Mouse (Mus musculus) NIH3T3 (cell line): Measurements from ENCODE around the gene Lancl2.

Experiments
- DNase-seq: peaks from one replicate; pipeline ENCODE4 v3.0.0-alpha.2; 2012; ENCODE audit warnings: low read depth

Gene Lancl2

GRCm38 (mm10) chr6:57702376-57702742 is at the start of gene Lancl2:
Gene Lancl2 (plus strand): TSS chr6:57702540.
- peak; percentile 62 for DNase-seq

GRCm38 (mm10) chr6:57661295-57661694 is 41.0 kb upstream of the Lancl2 start:
- no peak for DNase-seq

GRCm38 (mm10) chr6:57684156-57684555 is 18.2 kb upstream of the Lancl2 start:
- DNase-seq = no peak

- peak; percentile 94 for DNase-seq
Observed at GRCm38 (mm10) chr6:57691467-57692261, 10.7 kb upstream of the Lancl2 start, which contains the start of gene Pyurf. Gene Pyurf (minus strand): TSS chr6:57692078.

GRCm38 (mm10) chr6:57693116-57693515 is 9.2 kb upstream of the Lancl2 start:
- DNase-seq = no peak

GRCm38 (mm10) chr6:57701686-57702085 is 654 bp upstream of the Lancl2 start:
- DNase-seq = no peak

GRCm38 (mm10) chr6:57702743-57703499 is 581 bp downstream of the Lancl2 start:
- peak; percentile 99 for DNase-seq

GRCm38 (mm10) chr6:57703703-57704102 is 1.4 kb downstream of the Lancl2 start:
- DNase-seq = peak; percentile 70

GRCm38 (mm10) chr6:57706721-57707120 is 4.4 kb downstream of the Lancl2 start:
- no peak for DNase-seq

GRCm38 (mm10) chr6:57711726-57712125 is 9.4 kb downstream of the Lancl2 start:
- DNase-seq = peak; percentile 47

- no peak for DNase-seq
Observed at GRCm38 (mm10) chr6:57721347-57721746, 19.0 kb downstream of the Lancl2 start.

- DNase-seq = no peak
Observed at GRCm38 (mm10) chr6:57742749-57743148, 40.4 kb downstream of the Lancl2 start.

- DNase-seq = peak; percentile 39
Observed at GRCm38 (mm10) chr6:57743333-57743732, 41.0 kb downstream of the Lancl2 start.

- no peak for DNase-seq
Observed at GRCm38 (mm10) chr6:57744123-57744522, 41.8 kb downstream of the Lancl2 start.

- DNase-seq = peak; percentile 11
Observed at GRCm38 (mm10) chr6:57744974-57745747, 42.8 kb downstream of the Lancl2 start.

- DNase-seq = no peak
Observed at GRCm38 (mm10) chr6:57745748-57746129, 43.4 kb downstream of the Lancl2 start.

- no peak for DNase-seq
Observed at GRCm38 (mm10) chr6:57753962-57754759, 51.8 kb downstream of the Lancl2 start.

GRCm38 (mm10) chr6:57763054-57763453 is 60.7 kb downstream of the Lancl2 start:
- DNase-seq = no peak

- no peak for DNase-seq
Observed at GRCm38 (mm10) chr6:57765095-57765878, 62.9 kb downstream of the Lancl2 start.

- no peak for DNase-seq
Observed at GRCm38 (mm10) chr6:57766287-57766686, 63.9 kb downstream of the Lancl2 start.
